Mouse (Mus musculus) kidney, postnatal 4 days (tissue): ENCODE measurements around the gene Cct8.
"Not testable (repeated sequence)": the region's sequence is repeated elsewhere in the genome, so short reads cannot be mapped to it uniquely, and the experiment has no call there.

Experiments used
- DNase-seq, 2 experiments: peaks; one replicate each; pipeline ENCODE4 v3.0.0; 2021; ENCODE audit warnings: mixed read lengths in 2 of 2

Cct8 gene

GRCm38 (mm10) chr16:87495716-87496447, at the start of gene Cct8:
Gene Cct8, minus strand, starts transcription at chr16:87495873.
- DNase-seq, result peak; percentile 97 to 99

- DNase-seq, result no peak
These were observed 33.1 kb upstream of the Cct8 start for GRCm38 (mm10) chr16:87528755-87529154.

- DNase-seq, result no peak
These were observed 32.0 kb upstream of the Cct8 start for GRCm38 (mm10) chr16:87527553-87528249.

GRCm38 (mm10) chr16:87524228-87524627, 28.6 kb upstream of the Cct8 start:
- no peak for DNase-seq

- DNase-seq, result no peak
These were observed 16.7 kb upstream of the Cct8 start for GRCm38 (mm10) chr16:87512331-87512730.

GRCm38 (mm10) chr16:87511706-87512105, 16.0 kb upstream of the Cct8 start:
- no peak for DNase-seq

GRCm38 (mm10) chr16:87501304-87502078, 5.8 kb upstream of the Cct8 start:
- DNase-seq, result peak; percentile 46 to 62

- DNase-seq, result no peak
These were observed 3.9 kb upstream of the Cct8 start for GRCm38 (mm10) chr16:87499556-87499955.

GRCm38 (mm10) chr16:87497171-87497570, 1.5 kb upstream of the Cct8 start:
- no peak for DNase-seq

GRCm38 (mm10) chr16:87496728-87497127, 1.1 kb upstream of the Cct8 start:
- no peak for DNase-seq

GRCm38 (mm10) chr16:87494955-87495655, 568 bp downstream of the Cct8 start:
- DNase-seq, result no peak

- DNase-seq, result not testable (repeated sequence)
These were observed 3.4 kb downstream of the Cct8 start for GRCm38 (mm10) chr16:87492191-87492792.

- no peak for DNase-seq
These were observed 7.1 kb downstream of the Cct8 start for GRCm38 (mm10) chr16:87488605-87489004.

GRCm38 (mm10) chr16:87486739-87487138, 8.9 kb downstream of the Cct8 start:
- no peak for DNase-seq

- no peak for DNase-seq
These were observed 11.3 kb downstream of the Cct8 start for GRCm38 (mm10) chr16:87484367-87484766.

- no peak for DNase-seq
These were observed 25.1 kb downstream of the Cct8 start for GRCm38 (mm10) chr16:87470579-87470978.

GRCm38 (mm10) chr16:87458752-87459151, 36.9 kb downstream of the Cct8 start:
- DNase-seq, result no peak

- DNase-seq, result no peak
These were observed 40.5 kb downstream of the Cct8 start for GRCm38 (mm10) chr16:87455180-87455611.

- peak; percentile 95 to 96 for DNase-seq
These were observed 41.1 kb downstream of the Cct8 start, which contains the start of gene Usp16 for GRCm38 (mm10) chr16:87454419-87455179. Gene Usp16, plus strand, starts transcription at chr16:87454703.

GRCm38 (mm10) chr16:87453226-87453625, 42.4 kb downstream of the Cct8 start:
- no peak for DNase-seq

GRCm38 (mm10) chr16:87445528-87445927, 50.1 kb downstream of the Cct8 start:
- no peak for DNase-seq
